Mouse (Mus musculus) limb, embryonic 13.5 days (tissue): ENCODE data around the gene Adam15. TPM values are rescaled to one million over a fixed set of nuclear protein-coding genes. Genes with fewer than 3 reads are reported as not detected.
A peak's percentile ranks its signal among the peaks of the same experiment; 100 is the strongest.

Source experiments
- ATAC-seq: fragments of 200-750 bp; cut with Nextera tagmentation; 2 replicates; pipeline ENCODE4 v1.8.0; 2017; ENCODE audit warnings: low read depth, moderate number of reproducible peaks, moderate TSS enrichment; ENCODE audit not compliant: low FRiP score
- H3K27ac ChIP-seq: fragments of 300-500 bp; sonication (generic); 2 replicates; pipeline ENCODE4 v1.5.1; 2015; ENCODE audit warnings: inconsistent platforms, mild to moderate bottlenecking, moderate library complexity
- H3K27me3 ChIP-seq: fragments of 300-500 bp; sonication (generic); 2 replicates; pipeline ENCODE4 v1.6.1; 2015; ENCODE audit warnings: mild to moderate bottlenecking, inconsistent platforms
- H3K36me3 ChIP-seq: fragments of 300-500 bp; sonication (generic); 2 replicates; pipeline ENCODE4 v1.6.1; 2015; ENCODE audit warnings: inconsistent platforms, mild to moderate bottlenecking, moderate library complexity
- H3K4me1 ChIP-seq: fragments of 300-500 bp; sonication (generic); 2 replicates; pipeline ENCODE4 v1.6.1; 2015; ENCODE audit warnings: inconsistent platforms
- H3K4me2 ChIP-seq: fragments of 300-500 bp; sonication (generic); replicated peaks from 2 replicates; pipeline ENCODE4 v1.6.1; 2015; ENCODE audit warnings: inconsistent platforms, mild to moderate bottlenecking, moderate library complexity
- H3K4me3 ChIP-seq: fragments of 300-500 bp; sonication (generic); 2 replicates; pipeline ENCODE4 v1.5.1; 2015; ENCODE audit warnings: moderate library complexity, mild to moderate bottlenecking, inconsistent platforms
- H3K9ac ChIP-seq: fragments of 300-500 bp; sonication (generic); 2 replicates; pipeline ENCODE4 v1.6.1; 2015; ENCODE audit warnings: mild to moderate bottlenecking, inconsistent platforms
- H3K9me3 ChIP-seq: fragments of 300-500 bp; sonication (generic); 2 replicates; pipeline ENCODE4 v1.6.1; 2016; ENCODE audit warnings: inconsistent platforms
- WGBS: fragments of 180-500 bp; shearing (Covaris S2); methylation state at CpG from one replicate; pipeline ENCODE4 v1.1.7; 2015; 5-methylcytosine and 5-hydroxymethylcytosine counted together
- polyA plus RNA-seq: library from polyadenylated mRNA; unstranded; fragments of >200 nt; fragmentation: Nextera tagmentation; extraction: Ambion mirVana; gene quantifications from 2 replicates; pipeline ENCODE4 v1.2.1, GENCODE M21; 2015

Adam15 gene
- polyA plus RNA-seq, 1 experiment from 2014 or later = 52.2 TPM

DNA sequence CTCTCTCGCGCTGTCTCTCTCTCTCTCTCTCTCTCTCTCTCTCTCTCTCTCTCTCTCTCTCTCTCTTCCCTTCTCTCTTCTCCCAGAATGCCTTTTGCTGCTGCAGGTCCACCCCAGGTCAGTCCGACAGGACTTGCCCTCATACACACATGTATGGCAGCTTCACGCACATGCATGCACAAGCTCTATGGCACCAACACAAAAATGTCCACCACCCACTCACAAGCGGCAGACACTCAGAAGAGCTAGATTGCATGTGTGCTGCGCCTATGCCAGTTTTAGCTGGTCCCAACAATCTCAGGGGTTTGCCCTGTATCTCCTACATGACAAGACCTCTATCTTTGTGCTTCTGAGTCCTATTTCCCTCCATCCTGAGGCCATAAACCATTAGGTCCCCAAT is 32.5 kb downstream of the Adam15 start:
- Histone ChIP-seq H3K27me3 (peaks cover 44% of the 10 kb centered on the region), H3K9me3 (no peaks in the 10 kb centered on the region), H3K9ac (no peak overlapping the region), H3K4me1 (peaks cover 65% of the 10 kb centered on the region), H3K4me3 (no peak overlapping the region), H3K27ac (0 out of 2 replicates have a peak overlapping the region, but pooled peaks have one; percentile 22), H3K4me2 (peak overlapping the region; percentile 64), H3K36me3 (peaks cover 5% of the 10 kb centered on the region; the same call in 1 of the 2 replicates)
- 58% methylated on average over 6 of the region's 6 CpGs for WGBS
- no peak for ATAC-seq

DNA sequence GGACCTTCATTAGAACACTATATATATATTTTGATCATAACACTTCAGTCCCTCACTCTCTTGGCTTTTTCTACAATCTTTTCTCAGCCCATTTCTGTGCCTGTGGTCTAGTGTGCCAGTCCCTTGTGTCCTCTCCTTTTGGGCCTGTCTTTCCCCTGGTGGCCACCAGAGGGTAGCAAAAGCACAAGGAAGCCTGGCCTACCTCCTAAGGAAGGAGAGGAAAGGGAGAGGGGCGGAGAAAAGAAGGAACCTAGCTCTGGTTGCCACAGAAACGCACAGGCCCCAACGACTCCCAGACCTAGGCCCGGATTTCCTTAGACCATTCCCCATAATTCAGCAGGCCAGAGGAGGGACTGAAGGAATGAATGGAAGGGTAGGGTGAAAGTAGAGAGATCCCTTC is 33.0 kb downstream of the Adam15 start:
- Histone ChIP-seq H3K4me3 (0 out of 2 replicates have a peak overlapping the region, but pooled peaks have one; percentile 2), H3K36me3 (peaks cover 5% of the 10 kb centered on the region; the same call in 1 of the 2 replicates), H3K4me2 (peak overlapping the region; percentile 64), H3K27me3 (peaks cover 44% of the 10 kb centered on the region), H3K9me3 (no peaks in the 10 kb centered on the region), H3K27ac (0 out of 2 replicates have a peak overlapping the region, but pooled peaks have one; percentile 22), H3K4me1 (peaks cover 61% of the 10 kb centered on the region), H3K9ac (no peak overlapping the region)
- peak; percentile 55 for ATAC-seq
- 0% methylated on average over 4 of the region's 4 CpGs for WGBS

DNA sequence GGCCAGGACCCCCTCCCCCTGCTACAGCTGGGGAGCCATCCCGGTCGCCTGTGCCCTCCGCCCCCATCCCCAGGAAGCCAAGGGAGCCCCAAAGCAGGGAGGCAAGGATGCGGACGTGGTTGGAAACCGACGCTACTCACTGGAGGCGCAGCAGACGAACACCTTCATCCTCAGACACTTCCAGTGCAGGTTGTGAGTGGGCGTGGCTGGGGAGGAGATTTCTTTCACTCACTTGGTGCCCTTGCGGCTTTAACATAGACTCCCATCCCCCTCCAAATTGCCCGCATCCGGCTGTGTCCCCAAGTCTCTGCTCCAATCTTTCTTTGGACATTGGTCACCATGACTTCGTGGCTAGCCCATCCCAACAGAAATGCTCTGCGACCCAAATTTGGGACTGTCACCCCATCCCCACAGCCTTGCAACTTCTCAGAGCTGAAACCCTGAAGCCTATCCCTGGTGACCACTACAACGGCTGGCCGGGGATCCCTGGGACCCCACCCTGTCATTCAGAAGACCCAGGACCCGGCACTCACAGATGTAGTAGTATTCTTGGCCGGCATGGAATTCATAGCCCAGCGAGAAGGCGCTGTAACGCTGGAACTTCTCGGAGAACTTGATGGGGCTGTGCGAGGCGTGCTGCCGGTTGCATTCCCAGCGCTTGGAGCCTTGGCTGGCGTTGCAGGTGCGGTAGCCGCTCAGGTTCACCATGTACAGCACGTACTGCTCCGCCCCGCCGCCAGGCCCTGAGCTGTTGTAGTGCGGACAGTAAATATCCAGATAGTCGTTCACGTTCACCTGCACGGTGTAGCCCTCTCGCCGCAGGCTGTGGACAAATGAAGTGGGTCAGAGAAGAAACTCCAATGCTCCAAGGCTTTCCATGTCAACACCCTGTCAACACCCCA is 33.6 kb downstream of the Adam15 start:
- peak overlapping the region; percentile 31 for H3K4me3 ChIP-seq
- H3K36me3 ChIP-seq = peaks cover 5% of the 10 kb centered on the region; the same call in 1 of the 2 replicates
- no peak for ATAC-seq
- peaks cover 39% of the 10 kb centered on the region for H3K27me3 ChIP-seq
- peak overlapping the region; percentile 45; the same call in 1 of the 2 replicates for H3K9ac ChIP-seq
- H3K9me3 ChIP-seq = no peaks in the 10 kb centered on the region
- no peak overlapping the region for H3K27ac ChIP-seq
- 14% methylated on average over 40 of the region's 40 CpGs for WGBS
- H3K4me2 ChIP-seq = peak overlapping the region; percentile 64
- peaks cover 55% of the 10 kb centered on the region for H3K4me1 ChIP-seq

DNA sequence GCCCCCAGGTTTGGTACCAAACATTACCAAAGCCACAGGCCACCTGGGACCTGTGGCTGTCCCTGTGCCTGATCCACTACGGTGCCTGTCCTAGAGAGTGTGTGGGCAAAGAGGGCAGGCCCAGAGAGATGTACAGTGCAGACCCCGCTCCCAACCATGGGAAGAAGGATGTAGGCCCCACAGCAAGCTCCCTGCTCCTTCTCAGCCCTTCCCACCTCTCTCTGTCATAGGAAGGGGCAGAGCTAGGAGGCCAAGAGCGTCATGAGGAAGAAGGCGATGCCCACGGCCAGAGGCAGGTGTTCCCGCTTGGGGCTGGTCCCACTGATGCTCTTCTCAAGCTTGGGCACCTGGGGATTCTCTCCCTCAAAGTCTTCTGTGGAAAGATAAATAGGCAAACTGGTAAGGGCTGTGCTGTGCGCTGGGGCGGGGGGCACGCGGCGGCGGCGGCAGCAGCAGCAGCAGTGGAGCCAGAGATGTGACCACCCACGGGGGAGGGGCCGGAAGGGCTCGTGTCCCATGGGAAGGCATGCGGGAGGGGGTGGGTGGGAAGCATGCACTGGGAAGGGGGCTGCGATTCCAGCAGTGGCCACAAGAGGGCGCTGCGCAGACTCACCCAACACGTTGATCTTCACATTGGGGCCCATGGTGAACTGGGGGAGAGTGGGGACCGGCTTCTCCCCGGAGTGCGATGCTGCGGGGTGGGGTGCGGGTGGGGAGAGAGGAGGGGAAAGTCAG is 34.4 kb downstream of the Adam15 start:
- Histone ChIP-seq H3K36me3 (peaks cover 5% of the 10 kb centered on the region; the same call in 1 of the 2 replicates), H3K4me1 (peaks cover 46% of the 10 kb centered on the region), H3K4me3 (peak overlapping the region; percentile 31), H3K27me3 (peaks cover 31% of the 10 kb centered on the region), H3K4me2 (peak overlapping the region; percentile 64), H3K27ac (no peak overlapping the region), H3K9me3 (no peaks in the 10 kb centered on the region), H3K9ac (peak overlapping the region; percentile 45; the same call in 1 of the 2 replicates)
- no peak for ATAC-seq
- 8% methylated on average over 25 of the region's 26 CpGs for WGBS

DNA sequence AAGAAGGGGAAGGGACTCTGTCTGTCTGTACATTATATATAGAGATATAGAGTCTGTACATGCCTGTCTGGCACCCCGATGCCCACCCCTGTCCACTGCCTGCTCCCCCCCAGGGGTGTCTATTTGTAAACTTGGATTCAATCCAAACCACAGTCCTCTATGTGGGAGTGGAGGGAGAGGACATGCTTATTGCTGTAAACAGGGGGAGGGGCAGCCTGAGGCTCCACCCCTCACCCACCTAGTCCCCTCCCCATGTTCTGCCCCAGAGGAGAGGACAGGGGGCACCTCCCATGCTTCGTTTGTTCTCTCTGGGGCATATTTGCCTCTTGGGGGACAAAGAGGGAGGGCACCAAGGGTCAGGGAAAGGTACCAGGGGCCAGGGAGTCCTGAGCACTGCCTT is 35.0 kb downstream of the Adam15 start:
- peak overlapping the region; percentile 64 for H3K4me2 ChIP-seq
- H3K36me3 ChIP-seq = peaks cover 5% of the 10 kb centered on the region; the same call in 1 of the 2 replicates
- WGBS = 46% methylated on average over 2 of the region's 2 CpGs
- ATAC-seq = no peak
- H3K27me3 ChIP-seq = peaks cover 25% of the 10 kb centered on the region
- H3K4me3 ChIP-seq = no peak overlapping the region
- H3K4me1 ChIP-seq = peaks cover 41% of the 10 kb centered on the region
- no peaks in the 10 kb centered on the region for H3K9me3 ChIP-seq
- no peak overlapping the region for H3K27ac ChIP-seq
- 0 out of 2 replicates have a peak overlapping the region, but pooled peaks have one; percentile 45 for H3K9ac ChIP-seq

DNA sequence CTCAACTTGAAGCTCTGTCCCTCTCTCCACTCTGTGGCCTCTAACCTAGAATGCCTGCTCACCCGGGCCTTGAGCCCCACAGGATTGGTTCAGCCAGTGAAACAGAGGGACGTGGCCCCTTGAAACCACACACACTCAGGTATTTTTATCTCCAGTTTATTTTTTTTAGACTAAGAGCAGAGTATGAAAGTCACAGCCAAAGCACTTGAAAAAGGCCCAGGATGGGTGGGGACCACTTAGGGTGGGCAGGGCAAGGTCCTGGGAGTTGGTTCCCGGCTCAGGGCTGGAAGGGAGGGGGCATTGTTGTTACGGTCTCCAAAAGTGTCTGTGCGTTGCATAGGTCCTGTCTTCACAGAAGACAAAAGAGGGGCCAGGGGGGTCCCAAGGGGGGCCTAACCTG is 35.5 kb downstream of the Adam15 start:
- no peak overlapping the region for H3K27ac ChIP-seq
- H3K27me3 ChIP-seq = peaks cover 21% of the 10 kb centered on the region
- H3K4me1 ChIP-seq = peaks cover 36% of the 10 kb centered on the region
- H3K9ac ChIP-seq = no peak overlapping the region
- 84% methylated on average over 5 of the region's 5 CpGs for WGBS
- H3K9me3 ChIP-seq = no peaks in the 10 kb centered on the region
- no peak overlapping the region for H3K4me2 ChIP-seq
- peaks cover 5% of the 10 kb centered on the region; the same call in 1 of the 2 replicates for H3K36me3 ChIP-seq
- no peak overlapping the region for H3K4me3 ChIP-seq
- ATAC-seq = no peak

DNA sequence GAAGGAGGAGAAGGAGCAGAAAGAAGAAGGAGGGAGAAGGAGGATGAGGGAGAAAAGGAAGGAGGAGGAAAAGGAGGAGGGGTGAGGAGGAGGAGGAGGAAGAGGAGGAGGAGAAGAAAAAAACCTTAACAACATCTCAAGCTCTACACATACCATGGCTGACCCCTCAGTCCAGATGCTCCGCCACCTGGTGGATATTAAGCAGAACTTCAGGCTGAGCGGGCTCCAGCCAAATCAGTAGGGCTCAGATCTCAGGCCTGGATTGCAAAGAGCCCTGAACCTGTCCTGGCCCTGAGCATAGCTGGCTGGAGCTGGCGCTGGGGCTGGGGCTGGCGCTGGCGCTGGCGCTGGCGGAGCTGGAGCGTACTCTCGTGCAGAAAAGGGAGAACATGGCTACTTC is 41.7 kb downstream of the Adam15 start:
- 4% methylated on average over 9 of the region's 9 CpGs for WGBS
- ATAC-seq = peak; percentile 75
- peaks cover 19% of the 10 kb centered on the region for H3K4me1 ChIP-seq
- H3K27me3 ChIP-seq = no peaks in the 10 kb centered on the region
- no peak overlapping the region for H3K9ac ChIP-seq
- H3K27ac ChIP-seq = no peak overlapping the region
- H3K4me3 ChIP-seq = no peak overlapping the region
- H3K9me3 ChIP-seq = no peaks in the 10 kb centered on the region
- no peak overlapping the region for H3K4me2 ChIP-seq
- no peaks in the 10 kb centered on the region for H3K36me3 ChIP-seq

DNA sequence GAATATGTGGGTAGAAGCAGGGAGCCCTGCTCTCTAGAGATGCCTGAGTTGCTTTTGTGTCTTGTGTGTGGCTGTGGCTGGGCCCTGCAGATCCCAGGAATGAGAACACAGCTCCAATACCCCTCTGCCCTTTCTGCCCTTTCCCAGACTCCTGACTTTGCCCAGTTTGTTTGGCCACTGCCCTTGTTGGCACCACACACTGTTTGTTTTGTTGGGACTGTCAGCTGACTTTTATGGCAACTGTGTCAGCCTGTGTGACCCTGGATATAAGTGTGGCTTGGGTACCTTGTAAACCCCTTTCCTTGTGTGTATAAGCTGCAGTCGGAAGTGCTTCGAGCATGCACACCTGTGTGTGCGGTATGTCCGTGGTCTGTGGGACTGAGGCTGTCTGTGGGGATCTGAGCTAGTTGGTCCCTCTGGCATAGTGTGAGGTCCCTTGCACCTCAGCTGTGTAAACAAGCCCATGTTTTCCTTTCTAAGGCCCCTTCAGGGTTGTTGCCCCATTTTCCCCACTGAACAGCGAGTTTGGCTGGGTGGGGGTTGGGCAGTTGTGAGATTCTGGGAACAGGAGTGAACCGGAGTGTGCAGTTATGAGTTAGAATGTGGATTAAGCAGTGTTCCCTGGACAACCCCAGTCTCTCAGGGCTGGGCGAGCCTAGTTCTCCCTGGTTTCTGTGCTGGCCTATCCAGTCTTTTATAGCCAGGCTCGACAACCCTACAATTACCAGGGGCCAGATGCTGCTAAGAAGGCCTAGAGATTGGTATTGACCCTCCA is 44.1 kb downstream of the Adam15 start:
- no peak overlapping the region for H3K4me3 ChIP-seq
- H3K9ac ChIP-seq = peak overlapping the region; percentile 25; the same call in 1 of the 2 replicates
- no peaks in the 10 kb centered on the region for H3K9me3 ChIP-seq
- peaks cover 19% of the 10 kb centered on the region for H3K4me1 ChIP-seq
- no peaks in the 10 kb centered on the region for H3K27me3 ChIP-seq
- H3K36me3 ChIP-seq = no peaks in the 10 kb centered on the region
- peak; percentile 45 for ATAC-seq
- peak overlapping the region; percentile 55; the same call in 1 of the 2 replicates for H3K27ac ChIP-seq
- 37% methylated on average over 8 of the region's 8 CpGs for WGBS
- no peak overlapping the region for H3K4me2 ChIP-seq

DNA sequence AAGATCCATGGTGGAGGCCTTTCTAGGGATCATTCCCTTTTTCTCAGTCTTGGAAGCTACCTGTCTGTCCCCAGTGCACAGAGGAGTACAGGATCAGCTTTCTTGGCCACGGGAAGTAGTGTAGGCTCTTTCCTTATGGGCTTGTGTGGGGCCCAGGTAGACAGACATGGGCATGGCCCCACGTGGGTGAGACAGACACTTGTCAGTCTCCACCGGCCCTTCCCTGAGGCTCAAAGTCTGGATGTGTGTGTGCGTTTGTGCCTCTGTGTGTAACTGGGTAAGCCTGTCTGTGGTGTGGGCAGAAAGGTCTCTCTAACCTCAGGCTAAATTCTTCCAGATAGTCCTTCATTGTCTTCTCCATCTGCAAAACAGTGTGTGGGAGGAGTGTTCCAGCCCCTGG is 44.7 kb downstream of the Adam15 start:
- H3K4me1 ChIP-seq = peaks cover 21% of the 10 kb centered on the region
- no peaks in the 10 kb centered on the region for H3K36me3 ChIP-seq
- H3K9me3 ChIP-seq = no peaks in the 10 kb centered on the region
- ATAC-seq = no peak
- no peak overlapping the region for H3K9ac ChIP-seq
- no peaks in the 10 kb centered on the region for H3K27me3 ChIP-seq
- WGBS = 72% methylated on average over 4 of the region's 4 CpGs
- H3K27ac ChIP-seq = no peak overlapping the region
- H3K4me2 ChIP-seq = no peak overlapping the region
- H3K4me3 ChIP-seq = no peak overlapping the region

DNA sequence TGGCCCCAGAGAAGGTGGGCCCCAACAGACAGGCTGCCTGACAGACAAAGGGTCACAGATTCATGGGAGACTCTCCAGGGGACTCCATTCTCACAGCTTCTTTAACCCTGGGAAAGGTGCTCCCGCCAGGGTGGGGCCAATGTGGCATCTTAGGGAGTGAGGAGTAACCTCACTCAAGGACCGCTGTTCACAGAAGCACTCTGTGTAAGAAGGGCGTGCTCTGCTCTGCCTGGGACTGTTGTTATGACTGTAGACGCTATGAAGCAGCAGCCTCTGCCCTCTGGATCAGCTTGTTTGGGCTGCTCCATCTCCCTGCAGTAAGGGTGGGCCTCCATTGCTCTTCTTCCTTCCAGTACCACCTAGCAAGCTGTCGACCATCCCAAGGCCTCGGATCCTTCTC is 45.4 kb downstream of the Adam15 start:
- H3K36me3 ChIP-seq = no peaks in the 10 kb centered on the region
- H3K27ac ChIP-seq = no peak overlapping the region
- no peak overlapping the region for H3K9ac ChIP-seq
- 65% methylated on average over 6 of the region's 6 CpGs for WGBS
- H3K4me3 ChIP-seq = no peak overlapping the region
- peaks cover 28% of the 10 kb centered on the region for H3K4me1 ChIP-seq
- H3K4me2 ChIP-seq = no peak overlapping the region
- H3K9me3 ChIP-seq = no peaks in the 10 kb centered on the region
- ATAC-seq = no peak
- H3K27me3 ChIP-seq = no peaks in the 10 kb centered on the region

DNA sequence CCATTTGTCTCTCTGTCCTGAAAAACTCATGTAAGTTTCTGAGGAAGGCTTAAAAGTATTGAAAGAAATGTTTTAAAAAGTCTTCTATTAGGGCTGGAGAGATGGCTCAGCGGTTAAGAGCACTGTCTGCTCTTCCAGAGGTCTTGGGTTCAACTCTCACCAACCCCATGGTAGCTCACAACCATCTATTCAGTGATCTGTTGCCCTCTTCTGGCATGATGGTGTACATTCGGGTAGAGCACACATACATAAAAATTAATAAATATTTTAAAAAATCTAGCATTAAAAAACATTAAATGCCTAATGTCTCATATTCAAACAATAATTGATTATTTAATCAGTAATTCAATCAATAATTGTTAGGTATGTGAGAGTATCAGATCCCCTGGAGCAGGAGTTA is 49.3 kb downstream of the Adam15 start:
- 60% methylated on average over 2 of the region's 2 CpGs for WGBS
- Histone ChIP-seq H3K9ac (no peak overlapping the region), H3K4me1 (peaks cover 23% of the 10 kb centered on the region), H3K36me3 (no peaks in the 10 kb centered on the region), H3K27me3 (no peaks in the 10 kb centered on the region), H3K4me2 (no peak overlapping the region), H3K27ac (no peak overlapping the region), H3K4me3 (no peak overlapping the region), H3K9me3 (no peaks in the 10 kb centered on the region)
- no peak for ATAC-seq
